Mouse (Mus musculus): Measurements from ENCODE around the gene Slc22a17. TPM values are rescaled to one million over a fixed set of nuclear protein-coding genes. Genes with fewer than 3 reads are reported as not detected.

Gene Slc22a17
- polyA plus RNA-seq, 1 experiment from 2014 or later, result 25.3 TPM

DNA sequence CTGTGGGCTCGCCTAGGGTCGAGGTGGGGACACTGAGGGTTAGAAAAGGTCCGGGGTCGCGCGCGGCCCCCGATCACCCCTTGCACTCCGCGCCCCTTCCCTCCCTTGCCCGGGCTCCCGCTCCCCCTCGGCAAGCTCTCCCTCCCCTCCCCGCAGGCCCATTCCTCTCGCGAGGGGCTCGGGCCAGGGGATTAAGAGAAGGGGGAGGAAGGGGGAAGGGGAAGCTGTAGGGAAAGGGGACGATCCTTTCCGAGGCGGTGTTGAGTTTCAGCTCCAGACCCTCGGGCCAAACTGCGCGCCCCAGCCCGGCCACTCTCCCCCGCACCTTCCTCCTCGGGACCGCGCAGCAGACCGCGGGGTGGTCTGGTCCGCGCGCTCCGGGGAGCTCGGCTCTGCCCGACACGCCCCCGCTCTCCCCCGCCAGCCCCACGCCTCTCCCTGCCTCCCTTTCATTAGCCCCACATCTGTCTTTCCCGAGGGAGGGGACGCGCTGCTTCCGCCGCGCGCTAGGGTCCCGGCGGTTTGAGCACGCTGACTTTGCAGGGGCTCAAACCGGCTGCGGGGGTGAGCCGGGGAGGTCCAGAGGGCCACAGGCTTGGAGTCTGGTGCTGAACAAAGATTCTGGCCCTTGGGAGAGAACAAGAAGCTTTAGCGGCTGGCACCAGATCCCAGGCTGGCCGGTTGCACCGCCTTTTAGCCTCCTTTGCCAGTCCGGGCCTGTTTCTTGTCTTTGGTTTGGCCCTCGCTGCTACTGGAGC lies 13.6 kb upstream of the Slc22a17 start:
- no peak for TF ChIP-seq CTCF (IDR thresholded peaks at IDR 0.05)
- ATAC-seq (no peak), DNase-seq (ENCODE audit: low read depth, low spot score) (no peak)
- in situ Hi-C loops (cut with MboI; ENCODE audit: low pct_unique_long_range_greater_than_20kb), result no loop called here
- H3K27me3 ChIP-seq, result peaks cover 18% of the 10 kb centered on the region
- ChIA-PET CTCF (interaction anchor here (1.5 to 2.0 kb wide), 2 partner anchors 12 to 88 kb away, joined by 3 to 4 read pairs; partner anchors contain the start of gene Ngdn), POLR2A (interaction anchor here (1.1 to 1.7 kb wide), 2 partner anchors 14 to 16 kb away, joined by 3 to 4 read pairs; partner anchors contain the start of gene Slc22a17)

GRCm38 (mm10) chr14:54925349-54926342 lies 12.7 kb upstream of the Slc22a17 start, which contains the start of gene Efs:
Gene Efs (minus strand): TSS chr14:54926126.
- in situ Hi-C loops (cut with MboI; ENCODE audit: low pct_unique_long_range_greater_than_20kb), result no loop called here
- POLR2A ChIA-PET, result interaction anchor here (1.1 to 1.7 kb wide), 2 partner anchors 13 to 15 kb away, joined by 3 to 4 read pairs; partner anchors contain the start of gene Slc22a17
- TF ChIP-seq CTCF (IDR thresholded peaks at IDR 0.05), result no peak
- H3K27me3 ChIP-seq, result peaks cover 18% of the 10 kb centered on the region
- ATAC-seq (no peak), DNase-seq (ENCODE audit: low read depth, low spot score) (no peak)
- CTCF ChIA-PET, result no interaction called here

DNA sequence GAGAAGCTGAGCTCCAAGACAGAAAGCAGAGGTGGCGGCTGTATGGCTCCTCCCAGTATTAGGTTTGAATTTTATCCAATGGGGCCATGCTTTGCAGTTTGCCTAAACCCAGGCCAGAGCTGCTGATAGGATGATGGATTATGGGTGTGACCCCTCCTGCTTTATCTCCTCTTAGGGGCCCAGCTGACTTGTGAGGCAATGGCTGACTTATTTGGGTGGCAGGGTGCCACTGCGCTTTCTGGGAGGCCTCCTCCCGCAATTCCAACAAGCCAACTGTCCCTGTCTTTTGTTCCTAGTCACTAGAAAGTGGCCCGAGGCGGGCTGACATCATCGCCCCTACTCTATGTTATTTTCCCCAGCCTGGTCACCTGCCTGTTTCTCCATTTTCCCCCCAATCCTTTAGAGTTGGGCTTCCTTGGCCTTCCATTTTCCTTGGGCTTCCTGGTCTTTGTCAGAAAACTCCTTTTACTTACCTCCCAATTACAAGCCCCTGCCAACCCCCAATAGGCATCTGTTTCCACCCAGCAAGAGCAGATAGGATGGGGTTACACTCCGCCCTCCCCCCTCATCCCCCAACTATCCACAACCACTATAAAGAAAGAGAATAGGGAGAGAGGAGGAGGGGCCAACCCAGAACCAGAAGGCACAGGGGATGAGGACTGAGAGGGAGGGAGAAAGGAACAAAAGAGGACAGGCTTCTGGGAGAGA lies 11.9 kb upstream of the Slc22a17 start:
- ChIA-PET POLR2A (no interaction called here), CTCF (no interaction called here)
- no peak for ATAC-seq
- in situ Hi-C loops (cut with MboI; ENCODE audit: low pct_unique_long_range_greater_than_20kb), result no loop called here
- peaks cover 18% of the 10 kb centered on the region for H3K27me3 ChIP-seq
- no peak for TF ChIP-seq CTCF (IDR thresholded peaks at IDR 0.05)
- DNase-seq (ENCODE audit: low read depth, low spot score), result no peak

GRCm38 (mm10) chr14:54920076-54920685 lies 7.2 kb upstream of the Slc22a17 start:
- DNase-seq (ENCODE audit: low read depth, low spot score) (no peak), ATAC-seq (no peak)
- ChIA-PET CTCF (interaction anchor here (1.1 to 1.6 kb wide), 2 partner anchors 9 to 18 kb away, joined by 3 to 5 read pairs; no protein-coding TSS in a partner anchor), POLR2A (interaction anchor here (1.1 kb wide), 1 partner anchor 12 kb away, joined by 3 read pairs; the partner anchor contains the start of gene Il25)
- no peak for TF ChIP-seq CTCF (IDR thresholded peaks at IDR 0.05)
- peaks cover 18% of the 10 kb centered on the region for H3K27me3 ChIP-seq
- in situ Hi-C loops (cut with MboI; ENCODE audit: low pct_unique_long_range_greater_than_20kb), result no loop called here

DNA sequence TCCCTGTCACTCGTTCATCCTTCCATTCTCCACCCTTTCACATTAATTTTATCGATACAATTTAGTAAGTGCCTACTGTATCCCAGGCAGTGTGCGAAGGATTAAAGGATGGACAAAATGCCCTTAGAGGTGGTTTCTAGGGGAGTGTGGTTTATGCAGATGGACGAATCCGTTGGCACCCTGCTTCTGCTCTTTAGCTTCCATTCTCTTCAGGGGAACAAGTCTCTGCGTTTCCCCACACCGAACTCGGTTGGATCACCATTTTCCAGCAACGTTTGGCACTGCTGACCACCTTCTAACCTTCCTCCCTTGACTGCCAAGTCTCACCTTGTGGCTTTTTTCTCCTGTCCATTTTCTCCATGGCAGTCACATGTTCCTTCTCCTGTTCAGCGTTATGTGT lies 411 bp upstream of the Slc22a17 start:
- TF ChIP-seq CTCF (IDR thresholded peaks at IDR 0.05), result no peak
- ChIA-PET POLR2A (interaction anchor here (1.5 kb wide), 1 partner anchor 13 kb away, joined by 4 read pairs; the partner anchor contains the start of gene Efs), CTCF (interaction anchor here (1.6 kb wide), 1 partner anchor 102 kb away, joined by 5 read pairs; the partner anchor contains the start of gene Ngdn)
- DNase-seq (ENCODE audit: low read depth, low spot score) (no peak), ATAC-seq (no peak)
- in situ Hi-C loops (cut with MboI; ENCODE audit: low pct_unique_long_range_greater_than_20kb), result no loop called here
- H3K27me3 ChIP-seq, result peaks cover 15% of the 10 kb centered on the region

- ChIA-PET CTCF (interaction anchor here (1.6 kb wide), 1 partner anchor 103 kb away, joined by 5 read pairs; the partner anchor contains the start of gene Ngdn), POLR2A (interaction anchor here (1.5 kb wide), 1 partner anchor 14 kb away, joined by 4 read pairs; the partner anchor contains the start of gene Efs)
- DNase-seq (ENCODE audit: low read depth, low spot score) (no peak), ATAC-seq (peak; percentile 22)
- no peak for TF ChIP-seq CTCF (IDR thresholded peaks at IDR 0.05)
- H3K27me3 ChIP-seq, result peaks cover 10% of the 10 kb centered on the region
- in situ Hi-C loops (cut with MboI; ENCODE audit: low pct_unique_long_range_greater_than_20kb), result no loop called here
Observed at GRCm38 (mm10) chr14:54912109-54912850, 652 bp downstream of the Slc22a17 start.

DNA sequence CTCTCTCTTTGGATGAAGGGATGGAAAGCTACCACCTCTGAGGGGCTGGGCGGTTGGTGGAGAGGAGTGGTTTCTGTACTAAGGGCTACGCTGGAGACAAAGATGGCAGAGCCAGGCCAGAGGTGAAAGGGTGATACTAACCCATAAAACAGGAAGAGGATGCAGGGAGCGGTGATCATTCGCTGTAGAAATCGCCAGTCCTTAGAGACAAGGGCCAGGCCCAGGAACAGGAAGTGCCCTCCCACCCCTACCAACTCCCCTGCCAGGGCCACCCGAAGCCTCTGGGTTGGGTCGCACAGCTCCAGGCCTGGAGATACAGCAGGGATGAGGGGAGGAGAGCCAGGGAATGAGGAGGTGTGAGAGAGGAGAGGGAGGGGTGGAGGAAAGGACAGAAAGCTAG lies 4.2 kb downstream of the Slc22a17 start:
- no peaks in the 10 kb centered on the region for H3K27me3 ChIP-seq
- in situ Hi-C loops (cut with MboI; ENCODE audit: low pct_unique_long_range_greater_than_20kb), result no loop called here
- DNase-seq (ENCODE audit: low read depth, low spot score), result no peak
- no peak for ATAC-seq
- no peak for TF ChIP-seq CTCF (IDR thresholded peaks at IDR 0.05)
- ChIA-PET CTCF (interaction anchor here (0.7 kb wide), 1 partner anchor 31 kb away, joined by 3 read pairs; no protein-coding TSS in a partner anchor), POLR2A (no interaction called here)

- no peak for ATAC-seq
- ChIA-PET CTCF (interaction anchor here (1.5 kb wide), 1 partner anchor 111 kb away, joined by 5 read pairs; the partner anchor contains the start of gene Ngdn), POLR2A (no interaction called here)
- DNase-seq (ENCODE audit: low read depth, low spot score), result no peak
- no peak for TF ChIP-seq CTCF (IDR thresholded peaks at IDR 0.05)
- H3K27me3 ChIP-seq, result no peaks in the 10 kb centered on the region
- in situ Hi-C loops (cut with MboI; ENCODE audit: low pct_unique_long_range_greater_than_20kb), result loop anchor here (5.0 kb wide), 3 partner anchors 34 to 179 kb away; partner anchors contain the start of gene Cmtm5
Observed at GRCm38 (mm10) chr14:54903641-54904040, 9.3 kb downstream of the Slc22a17 start.

Measured in Patski (cell line).